Mouse (Mus musculus) frontal cortex, postnatal 36 days (tissue): ENCODE measurements around the gene Alyref2.
A peak's percentile ranks its signal among the peaks of the same experiment; 100 is the strongest.
"Not testable (repeated sequence)": the region's sequence is repeated elsewhere in the genome, so short reads cannot be mapped to it uniquely, and the experiment has no call there.

Experiments used
- DNase-seq, 2 experiments: peaks; one replicate each; pipeline ENCODE4 v3.0.0; 2022; ENCODE audit warnings: low spot score in 2 of 2

The Alyref2 gene

DNA sequence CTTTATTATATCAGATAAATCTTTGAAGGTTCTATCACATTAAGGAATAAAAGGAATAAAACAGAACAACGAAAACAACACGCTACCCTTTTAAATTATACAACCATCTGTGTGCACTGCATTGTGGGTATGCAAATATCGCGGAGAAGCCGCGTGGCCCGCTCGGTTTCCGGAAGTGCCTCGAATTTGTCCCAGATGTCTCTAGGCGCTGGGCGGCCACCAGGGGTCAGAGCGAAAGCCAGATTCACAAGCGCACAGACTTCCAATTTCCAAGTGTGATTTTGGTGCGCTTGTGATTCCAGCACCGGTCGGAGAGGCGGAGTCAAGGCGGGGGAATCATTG is at the start of gene Alyref2:
TSS of gene Alyref2 (plus strand) at position 229 of the 342 bp plus-strand sequence.
- peak; percentile 88 to 95 for DNase-seq

DNA sequence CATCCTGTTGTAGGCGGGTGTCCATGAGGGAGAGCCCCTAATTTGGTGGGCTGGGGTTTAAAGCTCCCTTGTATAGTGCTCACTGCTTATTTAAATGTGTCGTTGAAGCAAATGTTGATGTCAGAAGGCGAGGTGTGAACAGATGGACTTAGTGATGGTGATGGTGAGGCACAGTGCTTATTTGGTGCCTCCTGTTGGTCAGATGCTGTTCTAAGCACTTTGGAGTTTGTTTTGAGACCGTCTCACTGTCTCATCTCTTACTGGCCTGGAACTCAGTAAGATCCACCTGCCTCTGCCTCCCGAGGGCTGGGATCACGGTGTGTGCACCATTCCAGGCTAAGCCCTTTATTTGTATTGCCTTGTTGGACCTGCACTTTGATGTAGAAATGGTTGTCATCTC is 48.4 kb upstream of the Alyref2 start:
- DNase-seq: no peak

DNA sequence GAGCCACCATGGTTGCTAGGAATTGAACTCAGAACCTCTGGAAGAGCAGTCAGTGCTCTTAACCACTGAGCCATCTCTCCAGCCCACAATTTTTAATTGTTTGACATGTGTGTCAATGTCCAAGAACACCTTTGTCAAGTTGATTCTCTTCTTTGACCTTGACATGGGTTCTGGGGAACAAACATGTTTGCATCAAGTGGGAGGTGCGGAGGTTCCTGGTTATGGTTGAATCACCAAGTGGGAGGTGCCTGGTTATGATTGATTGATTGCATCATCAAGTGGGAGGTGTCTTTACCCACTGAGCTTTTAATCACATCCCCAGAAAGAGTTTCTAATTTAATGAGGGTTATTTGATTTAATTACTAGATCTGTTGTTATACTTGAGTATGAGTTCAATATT is 45.7 kb upstream of the Alyref2 start:
- no peak for DNase-seq

DNA sequence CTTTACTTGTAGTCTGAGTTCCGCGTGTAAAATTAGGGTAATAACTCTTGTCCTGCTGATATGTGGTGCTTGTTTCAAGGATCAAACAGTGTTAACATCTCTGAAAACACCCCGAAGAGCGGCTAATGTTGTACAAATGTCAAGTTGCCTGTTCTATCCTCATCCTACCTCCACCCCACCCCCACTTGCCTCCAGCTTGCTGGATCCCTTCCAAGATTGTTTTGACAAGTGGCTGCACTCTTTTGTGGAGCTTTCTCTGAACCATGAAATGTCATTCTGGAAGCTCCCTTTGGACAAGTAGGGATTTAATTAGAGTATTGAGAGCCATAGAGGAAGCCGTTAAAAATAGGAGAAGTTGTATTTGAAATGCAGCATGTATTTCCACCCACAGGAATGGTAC is 43.5 kb upstream of the Alyref2 start:
- no peak for DNase-seq

DNA sequence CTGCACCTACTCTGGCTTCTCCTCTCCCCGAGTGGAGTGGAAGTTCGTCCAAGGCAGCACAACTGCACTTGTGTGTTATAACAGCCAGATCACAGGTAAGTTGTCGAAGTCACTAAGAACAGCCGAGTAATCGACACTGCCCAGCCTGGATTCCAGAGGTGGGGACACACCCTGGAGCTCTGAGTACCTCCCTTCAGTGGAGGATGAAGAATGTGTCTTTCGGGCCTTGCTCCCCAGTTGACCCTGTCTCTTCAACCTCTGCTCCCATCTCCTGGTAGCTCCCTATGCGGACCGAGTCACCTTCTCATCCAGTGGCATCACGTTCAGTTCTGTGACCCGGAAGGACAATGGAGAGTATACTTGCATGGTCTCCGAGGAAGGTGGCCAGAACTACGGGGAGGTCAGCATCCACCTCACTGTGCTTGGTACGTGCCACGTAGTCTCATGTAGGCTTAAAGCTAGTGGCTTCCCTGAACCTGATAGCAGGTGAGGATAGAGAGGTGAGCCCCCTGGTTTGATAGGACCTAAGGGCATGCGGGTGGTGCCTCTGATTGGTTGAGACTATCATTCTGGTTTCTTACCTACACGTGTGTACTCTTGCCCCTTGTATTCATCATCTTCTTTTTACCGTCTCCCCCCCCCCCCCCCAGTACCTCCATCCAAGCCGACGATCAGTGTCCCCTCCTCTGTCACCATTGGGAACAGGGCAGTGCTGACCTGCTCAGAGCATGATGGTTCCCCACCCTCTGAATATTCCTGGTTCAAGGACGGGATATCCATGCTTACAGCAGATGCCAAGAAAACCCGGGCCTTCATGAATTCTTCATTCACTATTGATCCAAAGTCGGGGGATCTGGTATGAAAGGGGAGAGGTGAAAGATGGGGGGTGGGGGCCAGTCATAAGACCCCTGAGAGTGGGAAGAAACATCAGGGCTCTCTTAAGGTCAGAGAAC is 42.5 kb upstream of the Alyref2 start:
- DNase-seq: no peak

DNA sequence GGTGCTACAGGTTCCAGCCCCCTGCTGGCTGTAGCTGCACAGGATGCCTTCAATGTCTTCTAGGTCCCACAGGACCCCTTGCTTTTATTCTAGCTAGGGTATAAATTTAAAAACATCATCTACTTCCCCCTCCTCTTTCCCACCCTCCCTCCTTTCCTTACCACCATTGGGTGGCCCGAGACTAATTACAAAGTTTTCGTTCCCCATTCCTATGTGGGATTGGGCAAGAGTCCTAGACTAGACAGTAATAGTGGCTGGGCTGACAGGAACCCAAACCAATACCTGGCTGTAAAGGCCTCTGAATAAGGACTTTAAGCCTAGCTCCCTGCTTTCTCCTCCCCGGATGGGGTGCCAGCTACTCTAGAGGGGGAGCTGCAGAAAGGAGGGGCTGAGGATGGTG is 40.1 kb upstream of the Alyref2 start:
- no peak for DNase-seq

DNA sequence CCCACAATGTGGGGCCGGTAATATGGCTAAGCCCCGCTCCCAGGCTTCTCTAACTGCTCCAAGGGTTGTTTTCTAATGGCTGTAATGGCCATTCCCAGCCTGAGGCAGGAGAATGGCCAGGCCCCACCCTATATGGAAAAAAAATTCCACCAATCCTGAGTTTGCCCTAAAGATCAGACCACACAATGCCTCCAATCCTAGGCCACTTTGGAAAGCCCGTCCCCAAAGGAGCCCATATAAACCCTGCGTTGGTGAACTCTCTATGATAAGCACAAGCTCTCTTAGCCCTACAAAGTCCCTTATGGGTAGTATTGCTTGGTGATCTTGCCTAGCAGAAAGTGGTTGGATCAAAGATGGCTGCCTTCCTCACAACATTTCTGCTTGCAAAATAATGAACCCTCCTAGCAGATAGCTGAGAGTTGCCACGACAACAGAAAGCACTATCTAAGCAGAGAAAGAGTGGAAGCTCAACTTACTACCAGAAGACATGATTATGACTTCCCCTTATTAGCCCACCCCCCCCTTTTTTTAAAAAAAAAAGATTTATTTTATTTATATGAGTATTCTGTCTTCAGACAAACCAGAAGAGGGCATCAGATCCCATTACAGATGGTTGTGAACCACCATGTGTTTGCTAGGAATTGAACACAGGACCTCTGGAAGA is 37.4 kb upstream of the Alyref2 start:
- DNase-seq: no peak

DNA sequence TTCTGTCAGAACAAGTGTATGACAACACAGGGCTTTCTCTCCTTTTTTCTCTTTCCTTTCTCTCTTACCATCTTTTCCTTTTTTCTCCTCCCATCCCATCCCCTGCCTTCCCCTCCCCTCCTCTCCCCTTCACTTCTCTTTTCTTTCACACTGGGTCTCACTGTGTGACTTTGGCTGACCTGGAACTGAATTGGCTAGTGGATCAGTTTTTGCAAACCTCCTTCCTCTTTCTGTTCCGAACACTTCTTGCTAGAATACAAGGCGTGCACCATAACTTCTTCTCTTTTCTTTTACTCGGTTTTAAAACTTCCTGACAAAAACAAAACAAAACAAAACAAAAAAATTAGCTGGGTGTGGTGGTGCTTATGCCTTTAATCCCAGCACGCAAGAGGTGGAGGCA is 36.7 kb upstream of the Alyref2 start:
- no peak for DNase-seq

DNA sequence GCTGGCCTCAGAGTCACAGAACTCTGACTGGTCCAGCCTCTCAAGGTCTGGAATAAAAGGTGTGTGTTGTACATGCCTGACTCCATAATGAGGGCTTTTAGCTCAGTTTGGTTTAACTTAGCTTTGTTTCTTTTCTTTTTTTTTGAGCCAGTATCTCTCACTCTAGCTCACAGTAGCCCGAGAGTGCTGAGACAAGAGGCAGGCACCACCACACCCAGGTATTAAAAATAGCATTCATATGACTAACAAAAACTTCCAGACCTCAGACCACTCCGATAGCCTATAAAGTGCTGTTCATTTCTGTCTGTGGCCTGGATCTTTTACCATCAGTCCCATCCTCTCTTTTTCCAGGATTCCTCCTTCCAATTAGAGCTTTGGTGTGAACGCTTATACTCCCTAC is 33.6 kb upstream of the Alyref2 start:
- DNase-seq: no peak

DNA sequence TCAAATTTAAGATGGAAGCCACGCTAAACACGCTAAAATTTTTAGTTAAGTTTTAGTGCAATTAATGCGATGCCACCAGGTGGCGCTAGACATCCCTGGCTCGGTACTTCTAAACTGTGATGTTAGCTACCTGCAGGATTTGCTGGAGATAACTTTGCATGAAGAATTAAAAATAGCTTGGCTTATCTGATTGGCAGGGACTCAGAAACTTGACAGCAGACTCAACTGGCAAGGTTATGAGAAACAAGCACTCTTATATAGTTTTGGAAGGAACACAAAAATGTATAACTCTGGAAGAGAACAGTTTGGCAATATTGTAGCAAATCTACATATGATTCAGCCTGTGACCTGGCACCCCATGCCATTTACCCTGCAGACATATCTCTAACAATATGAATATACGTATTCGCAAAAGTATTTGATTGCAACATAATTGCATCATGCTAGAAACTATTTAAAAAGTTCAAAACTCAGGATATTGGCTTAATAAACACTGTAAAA is 32.9 kb upstream of the Alyref2 start:
- DNase-seq: peak; percentile 50 to 67

DNA sequence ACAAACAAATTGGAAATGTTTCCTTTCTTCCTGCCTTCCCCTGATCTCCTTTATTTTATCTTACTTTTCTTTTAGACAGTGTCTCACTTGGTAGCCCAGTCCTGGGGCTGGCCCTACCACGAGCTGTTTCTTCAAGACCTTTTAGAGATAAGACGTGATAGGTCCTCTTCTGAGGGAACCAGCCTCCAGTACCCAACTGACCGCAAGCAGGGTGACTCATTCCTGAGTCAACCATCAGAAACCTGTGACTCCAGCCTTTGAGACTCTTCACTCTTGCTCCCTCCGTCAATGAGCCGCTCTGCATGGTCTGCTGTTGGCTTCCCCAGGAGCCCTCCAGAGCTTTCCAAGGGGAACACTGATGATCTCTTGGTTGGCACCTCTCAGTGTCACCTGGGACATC is 32.4 kb upstream of the Alyref2 start:
- no peak for DNase-seq

DNA sequence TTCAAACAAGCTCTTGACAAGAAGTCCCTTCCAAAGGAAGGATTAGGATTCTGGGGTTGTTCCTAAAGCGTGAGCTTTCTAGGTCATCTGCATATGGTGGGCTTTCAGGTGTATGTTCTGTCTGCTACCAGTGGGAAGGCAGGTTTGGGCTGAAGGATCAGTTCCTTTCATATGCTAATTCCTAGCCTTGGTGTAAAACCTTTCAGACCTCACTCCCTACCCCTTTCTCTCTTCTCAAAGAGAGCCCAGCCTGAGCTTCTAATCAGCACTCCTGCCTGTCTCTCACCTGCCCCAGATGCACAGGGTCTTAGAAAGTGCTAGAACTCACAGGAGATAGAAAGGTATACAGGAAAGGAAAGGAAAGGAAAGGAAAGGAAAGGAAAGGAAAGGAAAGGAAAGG is 31.8 kb upstream of the Alyref2 start:
- DNase-seq: no peak

DNA sequence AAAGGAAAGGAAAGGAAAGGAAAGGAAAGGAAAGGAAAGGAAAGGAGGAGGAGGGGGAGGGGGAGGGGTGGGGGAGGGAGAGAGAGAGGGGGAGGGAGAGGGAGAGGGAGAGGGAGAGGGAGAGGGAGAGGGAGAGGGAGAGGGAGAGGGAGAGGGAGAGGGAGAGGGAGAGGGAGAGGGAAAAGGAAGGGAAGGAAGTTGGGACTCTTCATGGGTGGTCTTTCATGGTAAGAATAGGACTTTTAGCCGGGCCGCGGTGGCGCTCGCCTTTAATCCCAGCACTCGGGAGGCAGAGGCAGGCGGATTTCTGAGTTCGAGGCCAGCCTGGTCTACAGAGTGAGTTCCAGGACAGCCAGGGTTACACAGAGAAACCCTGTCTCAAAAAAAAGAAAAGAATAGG is 31.3 kb upstream of the Alyref2 start:
- not testable (repeated sequence) for DNase-seq

DNA sequence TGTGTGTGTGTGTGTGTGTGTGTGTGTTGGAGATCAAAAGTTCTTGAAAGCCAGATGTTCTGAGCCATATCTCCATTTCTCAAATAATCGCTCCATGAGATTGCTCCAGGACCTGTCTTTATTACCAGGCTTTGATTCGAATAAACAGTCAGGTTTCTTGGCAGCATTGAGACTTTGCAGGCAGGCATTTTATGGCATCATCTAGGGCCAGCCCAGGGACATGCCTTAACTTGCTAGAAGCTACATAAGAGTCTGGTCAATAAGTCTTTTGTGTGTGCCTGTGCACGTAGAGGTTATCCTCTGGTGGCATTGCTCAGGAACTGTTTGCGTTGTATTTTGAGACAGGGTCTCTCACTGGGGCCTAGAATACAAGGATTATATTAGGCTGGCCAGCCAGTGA is 29.8 kb upstream of the Alyref2 start:
- DNase-seq: no peak

DNA sequence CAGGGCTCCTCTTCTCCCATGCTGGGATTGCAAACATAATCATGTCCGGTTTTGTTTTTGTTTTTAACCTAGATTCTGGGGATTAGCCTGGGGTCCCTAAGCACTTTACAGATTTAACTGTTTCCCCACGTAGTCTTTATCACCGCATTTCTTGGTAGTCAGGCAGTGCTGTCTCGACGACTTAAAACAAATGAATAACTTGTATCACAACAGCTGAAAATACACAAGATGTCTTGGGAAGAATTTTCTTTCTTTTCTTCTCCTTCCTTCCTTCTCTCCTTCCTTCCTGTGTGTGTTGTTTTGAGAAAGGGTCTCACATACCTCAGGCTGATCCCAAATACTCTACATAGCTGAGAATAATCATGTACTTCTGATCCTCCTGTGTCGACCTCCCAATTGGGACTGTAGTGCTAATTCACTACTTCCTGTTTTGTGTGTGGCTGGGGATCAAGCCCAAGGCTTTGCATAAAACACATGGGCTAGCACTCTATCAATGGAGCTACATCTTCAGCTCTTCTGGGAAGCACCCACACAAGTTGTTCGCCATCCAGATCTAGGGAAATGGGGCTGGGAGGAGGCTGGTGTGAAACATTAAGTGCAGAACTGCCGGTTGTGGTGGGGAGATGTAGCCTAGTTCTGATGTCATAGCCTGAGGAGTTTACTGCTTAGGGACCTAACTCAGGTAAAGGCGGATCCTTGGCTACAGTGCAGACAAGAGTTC is 29.2 kb upstream of the Alyref2 start:
- no peak for DNase-seq

DNA sequence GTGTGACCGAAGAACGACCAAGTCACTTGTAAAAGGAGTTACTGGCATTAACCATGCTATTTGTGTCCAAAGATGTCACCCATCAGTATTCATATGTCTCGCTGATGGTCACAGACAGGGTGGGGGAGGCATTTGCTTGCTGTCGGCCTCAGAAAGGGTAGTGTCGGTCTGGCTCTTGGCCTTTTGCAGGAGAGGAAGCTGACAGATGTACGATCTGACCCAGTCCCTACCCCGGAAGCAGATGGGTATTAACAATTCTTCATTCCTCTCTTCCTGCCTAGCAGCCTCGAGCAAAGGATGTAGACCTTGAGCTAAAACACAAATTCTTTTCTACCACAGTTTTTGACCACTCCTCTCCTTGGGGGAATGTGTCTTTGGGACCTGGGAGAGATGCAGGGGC is 26.2 kb upstream of the Alyref2 start:
- DNase-seq: no peak

DNA sequence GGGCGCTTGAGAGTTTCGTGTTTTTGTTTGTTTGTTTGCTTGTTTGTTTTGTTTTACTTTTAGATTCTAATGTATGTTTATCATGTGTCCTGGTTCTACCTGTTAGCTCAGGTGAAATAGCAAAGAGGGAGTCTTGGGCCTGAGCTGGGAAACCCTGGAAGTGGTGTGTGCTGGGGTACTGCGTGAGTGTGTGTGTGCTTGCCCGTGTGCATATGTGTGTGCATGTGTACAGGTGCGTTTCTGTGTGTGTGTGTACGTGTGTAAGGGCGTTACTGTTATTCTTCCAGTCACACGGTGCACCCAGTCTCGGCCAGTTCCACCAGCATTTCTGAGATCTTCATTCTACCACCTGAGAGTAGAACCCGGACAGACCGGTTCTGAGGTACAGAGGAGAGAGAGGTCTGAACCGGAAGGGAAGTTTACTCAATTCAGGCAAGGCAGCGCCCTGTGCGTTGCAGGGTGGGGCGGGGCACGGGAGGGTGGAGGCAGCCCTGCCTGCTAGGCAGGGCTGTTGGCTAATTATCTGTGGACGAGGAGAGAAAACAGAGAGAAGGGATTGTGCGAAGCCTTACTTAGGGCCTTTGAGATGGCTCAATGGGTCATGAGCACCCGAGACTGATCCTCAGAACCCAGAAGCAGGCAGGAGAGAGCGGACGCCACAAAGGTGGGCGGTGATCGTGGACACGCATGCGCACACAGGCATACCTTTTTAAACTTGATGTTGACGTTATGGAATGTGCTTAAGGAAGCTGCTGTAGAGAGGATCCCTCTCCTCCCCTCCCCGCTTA is 25.3 kb upstream of the Alyref2 start:
- no peak for DNase-seq

DNA sequence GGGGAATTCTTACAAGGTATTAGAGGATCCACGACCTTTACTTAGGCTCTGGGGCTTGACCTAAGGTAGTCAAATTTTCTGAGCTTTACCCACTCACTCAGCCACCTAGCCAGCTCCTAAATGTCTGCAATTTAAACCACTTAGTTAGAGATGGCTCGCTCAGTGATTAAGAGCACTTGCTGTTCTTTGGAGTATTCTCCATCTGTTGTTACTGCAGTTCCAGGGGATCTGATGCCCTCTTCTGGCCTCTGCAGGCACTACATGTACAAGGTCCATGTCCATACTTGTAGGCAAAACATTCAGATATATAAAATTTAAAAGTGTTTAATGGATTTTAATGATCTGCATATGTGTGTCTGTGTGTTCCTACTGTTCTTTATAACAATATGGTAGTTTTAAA is 24.3 kb upstream of the Alyref2 start:
- peak; percentile 68 to 83 for DNase-seq

DNA sequence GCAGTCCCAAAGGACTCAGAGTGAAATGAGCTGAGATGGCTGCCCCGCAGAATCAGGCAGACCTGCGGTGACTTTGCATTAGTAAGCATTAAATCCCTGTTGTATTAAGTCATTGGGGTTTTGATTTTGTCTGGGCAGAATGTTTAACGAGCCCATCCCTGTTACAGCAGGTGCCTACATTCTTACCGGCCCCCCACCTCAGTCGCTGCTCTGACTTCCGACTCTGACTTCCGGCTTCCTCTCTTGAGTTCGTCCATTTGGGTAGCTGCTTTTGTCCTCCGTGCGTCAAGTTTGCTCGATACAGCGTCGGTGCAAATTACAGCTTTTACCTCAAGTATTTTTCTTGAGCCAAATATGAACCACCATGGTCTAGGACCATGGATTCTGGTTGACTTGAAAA is 9.0 kb upstream of the Alyref2 start:
- DNase-seq: no peak

DNA sequence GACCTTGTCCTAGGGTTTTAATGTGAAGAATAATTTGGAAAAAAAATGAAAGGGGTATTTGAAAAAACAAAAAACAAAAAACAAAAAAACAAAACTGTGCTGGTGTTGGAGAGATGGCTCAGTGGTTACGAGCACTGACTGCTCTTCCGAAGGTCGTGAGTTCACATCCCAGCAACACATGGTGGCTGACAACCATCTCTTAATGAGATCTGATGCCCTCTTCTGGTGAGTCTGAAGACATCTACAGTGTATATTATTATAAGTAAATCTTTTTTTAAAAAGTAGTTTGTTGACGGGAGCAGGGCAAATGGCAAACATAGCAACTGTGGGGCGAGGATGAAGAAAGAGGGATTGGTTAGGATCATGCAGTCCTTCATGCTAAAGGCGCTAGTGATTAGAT is 7.9 kb upstream of the Alyref2 start:
- no peak for DNase-seq

DNA sequence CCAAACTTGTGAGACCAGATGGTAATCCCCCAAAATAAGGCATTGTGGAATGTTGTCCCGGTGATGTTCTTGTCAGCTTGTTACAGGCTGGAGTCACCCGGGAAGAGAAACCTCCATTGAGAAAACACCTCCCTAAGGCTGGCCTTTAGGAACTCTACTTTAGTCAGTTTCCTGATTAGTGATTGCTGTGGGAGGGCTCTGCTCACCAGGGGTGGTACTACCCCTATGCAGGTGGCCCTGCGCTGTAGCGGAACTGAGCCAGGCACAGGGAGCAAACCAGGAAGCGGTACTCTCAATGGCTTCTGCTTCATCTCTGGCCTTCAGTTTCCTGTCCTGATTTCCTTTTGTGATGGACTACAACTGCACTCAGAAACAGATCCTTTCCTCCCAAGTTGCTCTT is 3.4 kb upstream of the Alyref2 start:
- DNase-seq: no peak
